Mouse (Mus musculus) MEL (cell line): ENCODE measurements around the gene Ube2cbp. TPM values are rescaled to one million over a fixed set of nuclear protein-coding genes. Genes with fewer than 3 reads are reported as not detected.
A peak's percentile ranks its signal among the peaks of the same experiment; 100 is the strongest.

Source experiments
- DNase-seq: peaks from one replicate; pipeline ENCODE4 v3.0.0; 2011; ENCODE audit warnings: low read depth, low spot score
- H3K27ac ChIP-seq: 2 replicates; pipeline ENCODE4 v1.5.1; 2012; ENCODE audit warnings: low read depth, mild to moderate bottlenecking, control low read depth, low read length, moderate library complexity; ENCODE audit not compliant: control insufficient read depth
- H3K27me3 ChIP-seq, 2 experiments: fragments of 150-350 bp in 1 of 2; sonication (generic) in 1 of 2; 2 replicates each; pipeline ENCODE4 v1.6.1; 2012; ENCODE audit warnings: low read length in 2 of 2, mild to moderate bottlenecking in 2 of 2, improper control_type of control experiment in 1 of 2, moderate library complexity in 1 of 2; ENCODE audit not compliant: insufficient read depth in 2 of 2, control insufficient read depth in 1 of 2
- H3K36me3 ChIP-seq, 2 experiments: 2 replicates each; pipeline ENCODE4 v1.6.1; 2012 to 2014; ENCODE audit warnings: low read length in 2 of 2, improper control_type of control experiment in 1 of 2, inconsistent platforms in 1 of 2, mild to moderate bottlenecking in 1 of 2; ENCODE audit not compliant: insufficient read depth in 2 of 2, control insufficient read depth in 1 of 2
- H3K4me1 ChIP-seq, 2 experiments: fragments of 150-350 bp in 1 of 2; sonication (generic) in 1 of 2; 2 replicates each; pipeline ENCODE4 v1.6.1; 2012; ENCODE audit warnings: low read length in 2 of 2, improper control_type of control experiment in 1 of 2, mild to moderate bottlenecking in 1 of 2; ENCODE audit not compliant: insufficient read depth in 2 of 2, control insufficient read depth in 1 of 2
- H3K4me3 ChIP-seq, 2 experiments: fragments of 150-350 bp in 1 of 2; sonication (generic) in 1 of 2; 2 replicates each; pipeline ENCODE4 v1.5.1; 2012; ENCODE audit warnings: low read depth in 2 of 2, low read length in 2 of 2, mild to moderate bottlenecking in 2 of 2, moderate library complexity in 2 of 2, control low read depth in 1 of 2, improper control_type of control experiment in 1 of 2; ENCODE audit not compliant: control insufficient read depth in 1 of 2, insufficient read depth in 1 of 2
- H3K79me2 ChIP-seq: 2 replicates; pipeline ENCODE4 v1.6.1; 2012; ENCODE audit warnings: mild to moderate bottlenecking, low read length, moderate library complexity; ENCODE audit not compliant: control insufficient read depth, poor library complexity, insufficient read depth
- H3K9ac ChIP-seq: 2 replicates; pipeline ENCODE4 v1.6.1; 2012; ENCODE audit warnings: low read depth, mild to moderate bottlenecking, control low read depth, low read length, moderate library complexity; ENCODE audit not compliant: control insufficient read depth, poor library complexity, severe bottlenecking
- H3K9me3 ChIP-seq: fragments of 150-350 bp; sonication (generic); replicated peaks from 2 replicates; pipeline ENCODE4 v1.6.1; 2012; ENCODE audit warnings: mild to moderate bottlenecking, low read length, improper control_type of control experiment, moderate library complexity; ENCODE audit not compliant: insufficient read depth
- CHD1 ChIP-seq: IDR thresholded peaks from 2 replicates; pipeline ENCODE4 v1.6.1; 2012; ENCODE audit warnings: low read depth, mild to moderate bottlenecking, inconsistent platforms, low read length, improper control_type of control experiment
- CHD2 ChIP-seq: IDR thresholded peaks from 2 replicates; pipeline ENCODE4 v1.6.1; 2011; ENCODE audit warnings: low read length, improper control_type of control experiment
- CTCF ChIP-seq, 3 experiments: IDR thresholded peaks in 2 of 3; conservative IDR thresholded peaks in 1 of 3; 2 replicates each; pipeline ENCODE4 v1.5.1; 2011 to 2012; ENCODE audit warnings: low read length in 3 of 3, low read depth in 2 of 3, mild to moderate bottlenecking in 2 of 3, improper control_type of control experiment in 1 of 3, inconsistent platforms in 1 of 3, mixed read lengths in 1 of 3, moderate library complexity in 1 of 3; ENCODE audit not compliant: control insufficient read depth in 1 of 3, insufficient read depth in 1 of 3, poor library complexity in 1 of 3, severe bottlenecking in 1 of 3
- E2F4 ChIP-seq: IDR thresholded peaks from 2 replicates; pipeline ENCODE4 v1.6.1; 2011; ENCODE audit warnings: low read depth, low read length, improper control_type of control experiment, borderline replicate concordance
- ELF1 ChIP-seq: IDR thresholded peaks from 2 replicates; pipeline ENCODE4 v1.6.1; 2014; ENCODE audit warnings: low read depth, mild to moderate bottlenecking, inconsistent platforms, low read length, improper control_type of control experiment, moderate library complexity
- ETS1 ChIP-seq: IDR thresholded peaks from 2 replicates; pipeline ENCODE4 v1.6.1; 2012; ENCODE audit warnings: low read depth, mild to moderate bottlenecking, inconsistent platforms, low read length, improper control_type of control experiment, moderate library complexity
- GABPA ChIP-seq: IDR thresholded peaks from 2 replicates; pipeline ENCODE4 v1.6.1; 2012; ENCODE audit warnings: low read depth, mild to moderate bottlenecking, inconsistent platforms, low read length, improper control_type of control experiment, moderate library complexity
- GATA1 ChIP-seq: IDR thresholded peaks from 2 replicates; pipeline ENCODE4 v1.6.1; 2011; ENCODE audit warnings: low read depth, low read length, improper control_type of control experiment
- HCFC1 ChIP-seq: IDR thresholded peaks from 2 replicates; pipeline ENCODE4 v1.6.1; 2012; ENCODE audit warnings: low read depth, mild to moderate bottlenecking, inconsistent platforms, low read length, improper control_type of control experiment, moderate library complexity
- KAT2A ChIP-seq: conservative IDR thresholded peaks from 2 replicates; pipeline ENCODE4 v1.6.1; 2012; ENCODE audit warnings: low read depth, low read length, improper control_type of control experiment, inconsistent platforms
- MAFK ChIP-seq: IDR thresholded peaks from 2 replicates; pipeline ENCODE4 v1.6.1; 2011; ENCODE audit warnings: low read depth, mild to moderate bottlenecking, low read length, improper control_type of control experiment, borderline replicate concordance
- MEF2A ChIP-seq: IDR thresholded peaks from 2 replicates; pipeline ENCODE4 v1.6.1; 2014; ENCODE audit warnings: low read depth, mild to moderate bottlenecking, inconsistent platforms, low read length, improper control_type of control experiment; ENCODE audit not compliant: poor library complexity, insufficient replicate concordance, severe bottlenecking; ENCODE audit errors: extremely low read depth
- MXI1 ChIP-seq: IDR thresholded peaks from 2 replicates; pipeline ENCODE4 v1.6.1; 2011; ENCODE audit warnings: mild to moderate bottlenecking, low read depth, low read length, improper control_type of control experiment
- MYB ChIP-seq: IDR thresholded peaks from 2 replicates; pipeline ENCODE4 v1.6.1; 2011; ENCODE audit warnings: mild to moderate bottlenecking, low read depth, low read length, improper control_type of control experiment
- MYC ChIP-seq: IDR thresholded peaks from 2 replicates; pipeline ENCODE4 v1.6.1; 2011; ENCODE audit warnings: low read depth, mild to moderate bottlenecking, low read length, improper control_type of control experiment, moderate library complexity
- NRF1 ChIP-seq: IDR thresholded peaks from 2 replicates; pipeline ENCODE4 v1.6.1; 2014; ENCODE audit warnings: low read depth, mild to moderate bottlenecking, inconsistent platforms, low read length, improper control_type of control experiment, moderate library complexity; ENCODE audit not compliant: poor library complexity, insufficient read depth, severe bottlenecking
- POLR2AphosphoS2 ChIP-seq: IDR thresholded peaks from 2 replicates; pipeline ENCODE4 v1.6.1; 2011; ENCODE audit warnings: low read length, improper control_type of control experiment
- POLR2AphosphoS5 ChIP-seq: IDR thresholded peaks from 2 replicates; pipeline ENCODE4 v1.6.1; 2012; ENCODE audit warnings: low read depth, borderline replicate concordance, mild to moderate bottlenecking, inconsistent platforms, low read length, moderate library complexity, mixed read lengths
- RAD21 ChIP-seq: IDR thresholded peaks from 2 replicates; pipeline ENCODE4 v1.6.1; 2011; ENCODE audit warnings: mild to moderate bottlenecking, low read depth, low read length, improper control_type of control experiment
- RCOR1 ChIP-seq: IDR thresholded peaks from 2 replicates; pipeline ENCODE4 v1.6.1; 2012; ENCODE audit warnings: low read depth, mild to moderate bottlenecking, inconsistent platforms, low read length, improper control_type of control experiment
- SMC3 ChIP-seq: IDR thresholded peaks from 2 replicates; pipeline ENCODE4 v1.6.1; 2011; ENCODE audit warnings: low read depth, low read length, improper control_type of control experiment
- TAL1 ChIP-seq: IDR thresholded peaks from 2 replicates; pipeline ENCODE4 v1.6.1; 2012; ENCODE audit warnings: mild to moderate bottlenecking, inconsistent platforms, low read length, moderate library complexity, mixed read lengths
- TCF12 ChIP-seq: IDR thresholded peaks from 2 replicates; pipeline ENCODE4 v1.6.1; 2014; ENCODE audit warnings: low read depth, mild to moderate bottlenecking, inconsistent platforms, low read length, improper control_type of control experiment, moderate library complexity
- UBTF ChIP-seq: IDR thresholded peaks from 2 replicates; pipeline ENCODE4 v1.6.1; 2012; ENCODE audit warnings: low read depth, mild to moderate bottlenecking, inconsistent platforms, low read length, improper control_type of control experiment, moderate library complexity, borderline replicate concordance; ENCODE audit not compliant: insufficient read depth
- USF1 ChIP-seq: IDR thresholded peaks from 2 replicates; pipeline ENCODE4 v1.6.1; 2014; ENCODE audit warnings: low read depth, mild to moderate bottlenecking, inconsistent platforms, low read length, improper control_type of control experiment, moderate library complexity
- ZKSCAN1 ChIP-seq: IDR thresholded peaks from 2 replicates; pipeline ENCODE4 v1.6.1; 2012; ENCODE audit warnings: low read depth, mild to moderate bottlenecking, inconsistent platforms, low read length, improper control_type of control experiment, moderate library complexity
- ZMIZ1 ChIP-seq: IDR thresholded peaks from 2 replicates; pipeline ENCODE4 v1.6.1; 2012; ENCODE audit warnings: low read depth, mild to moderate bottlenecking, inconsistent platforms, low read length, improper control_type of control experiment, moderate library complexity
- ZNF384 ChIP-seq: IDR thresholded peaks from 2 replicates; pipeline ENCODE4 v1.6.1; 2012; ENCODE audit warnings: low read depth, mild to moderate bottlenecking, inconsistent platforms, low read length, improper control_type of control experiment
- polyA plus RNA-seq, 2 experiments: library from polyadenylated mRNA; stranded (reverse) in 1 of 2; unstranded in 1 of 2; fragments of >175 nt in 1 of 2; fragments of >200 nt in 1 of 2; gene quantifications; 2 replicates each; pipeline versions ENCODE4 v1.2.1 to v1.2.4; 2012; ENCODE audit warnings: low replicate concordance in 2 of 2, low read depth in 1 of 2; ENCODE audit not compliant: insufficient read length in 2 of 2, insufficient read depth in 1 of 2, missing spikeins in 1 of 2
- total RNA-seq: library from RNA; depleted of rRNA; stranded (reverse); fragments of 300-350 nt; gene quantifications from 2 replicates; pipeline ENCODE4 v1.2.3, GENCODE M21; 2012

Gene Ube2cbp
- total and polyA plus RNA-seq, 3 experiments = 6.4 to 7.2 TPM; not detected in 1

DNA sequence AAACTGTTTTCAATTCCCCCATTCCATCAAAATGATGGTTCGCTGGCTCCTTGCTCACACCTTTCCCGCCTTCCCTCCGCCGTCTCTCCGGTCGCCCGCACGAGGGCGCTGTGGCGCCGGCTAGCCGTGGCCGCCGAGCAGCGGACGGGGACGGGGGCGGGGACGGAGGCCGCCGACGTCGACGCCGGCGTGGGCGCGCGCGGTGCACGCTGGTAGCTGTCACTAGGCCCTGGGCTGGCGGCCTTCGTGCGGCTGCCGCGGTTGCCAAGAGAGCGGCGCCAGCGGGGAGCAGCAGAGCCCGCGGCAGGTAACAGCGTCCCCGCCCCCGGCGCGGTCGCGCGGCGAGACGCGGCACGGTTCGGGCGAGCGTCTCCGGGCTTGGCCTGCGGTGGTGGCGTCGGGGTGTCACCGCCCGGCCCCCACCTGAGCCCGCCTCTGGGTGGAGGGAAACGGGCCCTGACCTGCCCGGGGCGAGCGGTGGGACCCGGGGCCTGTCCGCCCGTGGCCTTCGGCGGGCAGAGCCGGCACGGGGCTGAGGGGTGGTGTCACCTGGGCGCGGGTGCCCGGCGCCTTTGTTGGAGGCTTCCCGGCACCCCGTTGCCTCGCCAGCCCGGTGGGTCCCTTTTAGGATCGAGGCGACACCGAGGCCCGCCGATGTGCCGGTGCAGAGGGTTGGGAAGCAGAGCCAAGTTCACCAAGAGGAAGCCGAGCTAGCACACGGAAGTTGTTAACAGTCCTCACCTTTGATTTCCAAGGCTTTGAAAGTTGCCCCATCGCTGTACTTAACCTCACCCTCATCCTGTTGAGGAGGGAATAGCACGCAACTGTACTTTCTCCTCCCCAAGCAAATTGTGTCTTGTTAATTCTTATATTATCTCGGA lies 2.5 kb upstream of the Ube2cbp start, which contains the start of gene Dop1a (continued):
- peak; percentile 81; the same call in 1 of the 2 replicates for TF ChIP-seq UBTF
- TF ChIP-seq GABPA = no peak
- TF ChIP-seq MXI1 = peak; percentile 98
- no peak for TF ChIP-seq ZNF384
- TF ChIP-seq KAT2A = no peak; the same call in 1 of the 2 replicates
- peak; percentile 53 to 96 (median 96); a peak in 5 of 6 replicates for TF ChIP-seq CTCF (IDR thresholded peaks at IDR 0.05 in 2 of 3, conservative IDR thresholded peaks at IDR 0.05 in 1 of 3; ENCODE audit: control insufficient read depth in 1 of 3, insufficient read depth in 1 of 3, low read depth in 2 of 3, low read length in 3 of 3, poor library complexity in 1 of 3, severe bottlenecking in 1 of 3)
- TF ChIP-seq CHD1 = no peak
- no peak for TF ChIP-seq POLR2AphosphoS2
- no peak for TF ChIP-seq RCOR1
- no peak for TF ChIP-seq POLR2AphosphoS5
- TF ChIP-seq HCFC1 = peak; percentile 73
- peak; percentile 77 for TF ChIP-seq SMC3
- TF ChIP-seq USF1 = no peak
- TF ChIP-seq MAFK = no peak
- peak; percentile 28 for TF ChIP-seq ETS1
- TF ChIP-seq ZMIZ1 = no peak

DNA sequence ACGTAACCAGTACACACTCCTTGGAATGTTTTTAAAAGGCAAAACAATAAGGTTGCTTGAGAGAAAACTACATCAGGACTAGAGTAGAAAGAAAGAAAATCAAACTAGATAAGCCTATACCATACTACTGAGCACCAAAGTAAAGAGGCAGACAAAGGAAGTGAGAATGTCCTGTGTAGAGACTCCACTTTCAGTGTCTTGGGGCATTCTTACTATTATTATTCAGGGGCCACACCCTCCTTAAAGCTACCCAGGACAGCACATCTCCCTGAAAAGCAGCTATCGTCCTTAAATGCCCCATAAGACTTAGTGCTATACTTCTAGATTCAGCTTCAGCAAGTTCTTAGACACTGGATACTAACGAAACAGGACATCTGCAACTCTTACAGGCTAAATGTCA lies 11.1 kb downstream of the Ube2cbp start:
- Histone ChIP-seq H3K9ac (no peak overlapping the region), H3K4me1 (no peaks in the 10 kb centered on the region), H3K9me3 (no peaks in the 10 kb centered on the region), H3K27ac (no peak overlapping the region), H3K79me2 (no peaks in the 10 kb centered on the region), H3K36me3 (no peaks in the 10 kb centered on the region), H3K27me3 (no peaks in the 10 kb centered on the region), H3K4me3 (no peak overlapping the region)
- TF ChIP-seq NRF1 = no peak
- no peak for TF ChIP-seq E2F4
- no peak for TF ChIP-seq RAD21
- no peak for TF ChIP-seq TAL1
- no peak for TF ChIP-seq MAFK
- TF ChIP-seq KAT2A = no peak
- no peak for TF ChIP-seq UBTF
- no peak for TF ChIP-seq ZKSCAN1
- no peak for TF ChIP-seq CHD2
- TF ChIP-seq MEF2A = no peak
- TF ChIP-seq TCF12 = no peak
- TF ChIP-seq USF1 = no peak
- TF ChIP-seq CTCF (IDR thresholded peaks at IDR 0.05 in 2 of 3, conservative IDR thresholded peaks at IDR 0.05 in 1 of 3; ENCODE audit: control insufficient read depth in 1 of 3, insufficient read depth in 1 of 3, low read depth in 2 of 3, low read length in 3 of 3, poor library complexity in 1 of 3, severe bottlenecking in 1 of 3) = no peak
- no peak for TF ChIP-seq GATA1
- TF ChIP-seq MYC = no peak
- no peak for TF ChIP-seq MYB
- no peak for TF ChIP-seq POLR2AphosphoS2
- TF ChIP-seq ELF1 = no peak
- no peak for DNase-seq
